Mouse (Mus musculus) layer of hippocampus, postnatal 14 days (tissue): Measurements from ENCODE around the gene Slc29a4. TPM values are rescaled to one million over a fixed set of nuclear protein-coding genes. Genes with fewer than 3 reads are reported as not detected.

Source experiments
- DNase-seq, 2 experiments: peaks; one replicate each; pipeline ENCODE4 v3.0.0; 2021 to 2022; ENCODE audit warnings: low spot score in 2 of 2, mixed read lengths in 1 of 2
- total RNA-seq, 2 experiments: library from RNA; stranded (reverse); gene quantifications; 2 replicates each; pipeline ENCODE4 v1.2.3; 2021

Gene Slc29a4
- total RNA-seq, 2 experiments from 2014 or later, result 68.0 to 83.3 TPM

DNA sequence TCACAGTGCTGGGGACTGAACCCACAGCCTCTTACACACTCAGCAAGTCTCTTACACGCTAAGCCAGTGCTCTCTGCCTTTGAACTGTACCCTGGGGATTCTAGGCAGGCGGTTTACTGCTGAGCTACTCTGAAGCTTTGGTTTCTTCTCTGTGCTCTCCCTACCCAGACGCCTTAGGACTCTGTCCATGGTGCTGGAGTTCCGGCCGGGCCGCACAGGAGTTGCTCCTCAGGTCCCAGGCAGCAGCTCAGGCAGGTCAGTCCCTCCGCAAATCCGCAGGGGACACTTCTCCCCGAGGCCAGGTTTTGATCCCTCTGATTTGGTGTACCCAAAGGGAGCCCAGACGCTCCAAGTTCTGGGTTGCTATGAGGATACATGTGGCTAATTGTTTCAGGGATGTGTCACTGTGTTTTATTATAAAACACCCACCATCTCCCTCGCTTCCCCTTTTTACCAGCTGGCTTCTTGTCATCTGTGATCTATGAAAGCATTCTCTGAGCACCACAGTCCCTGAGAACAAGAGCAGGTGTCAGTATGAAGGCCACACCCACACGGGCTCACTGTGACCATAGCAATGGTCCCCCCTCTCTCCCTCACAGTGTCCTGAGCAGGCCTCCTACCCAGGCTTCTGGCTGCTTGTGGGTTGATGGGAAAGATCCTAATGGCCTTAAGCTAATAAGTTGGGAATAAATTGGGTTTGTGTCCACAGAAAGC is 2.5 kb downstream of the Slc29a4 start:
- peak; percentile 42 to 66 for DNase-seq

DNA sequence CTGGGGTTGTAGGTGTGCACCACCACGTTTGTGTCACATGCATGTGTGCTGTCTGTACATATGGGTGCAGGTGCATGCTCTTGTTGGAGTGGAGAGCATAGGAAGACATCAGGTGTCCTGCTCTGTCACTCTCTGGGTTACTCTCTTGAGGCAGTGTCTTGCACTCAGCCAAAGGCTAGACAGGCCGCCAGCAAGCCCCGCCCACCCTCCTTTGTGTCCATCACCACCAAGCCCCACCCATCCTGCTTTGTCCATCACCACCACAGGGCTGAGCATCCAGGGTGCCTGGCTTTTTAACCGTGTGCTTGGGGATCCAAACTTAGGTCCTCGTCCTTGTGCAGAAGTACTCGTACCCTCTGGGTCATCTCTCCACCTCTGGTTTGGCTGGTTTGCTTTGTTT is 3.9 kb downstream of the Slc29a4 start:
- DNase-seq, result no peak

DNA sequence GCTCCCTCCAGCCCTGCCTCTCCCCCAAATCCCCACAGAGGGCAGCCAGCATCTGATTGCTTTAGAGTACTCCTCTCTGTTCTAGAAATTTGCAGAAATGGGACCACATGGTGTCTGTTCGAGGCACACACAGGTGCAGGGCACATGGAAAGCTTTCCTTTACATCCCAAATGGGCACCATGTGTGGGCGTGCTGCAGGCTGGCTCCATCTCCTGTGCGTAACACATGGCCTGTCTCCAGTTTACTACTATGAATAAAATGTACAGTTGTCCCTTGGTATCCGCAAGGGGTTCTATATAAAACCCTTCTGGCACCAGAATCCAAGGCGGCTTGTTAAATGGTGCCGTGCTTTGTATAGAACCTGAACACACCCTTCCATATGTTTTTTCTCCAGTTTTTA is 4.6 kb downstream of the Slc29a4 start:
- peak in 1 of 2 experiments; percentile 33 for DNase-seq

DNA sequence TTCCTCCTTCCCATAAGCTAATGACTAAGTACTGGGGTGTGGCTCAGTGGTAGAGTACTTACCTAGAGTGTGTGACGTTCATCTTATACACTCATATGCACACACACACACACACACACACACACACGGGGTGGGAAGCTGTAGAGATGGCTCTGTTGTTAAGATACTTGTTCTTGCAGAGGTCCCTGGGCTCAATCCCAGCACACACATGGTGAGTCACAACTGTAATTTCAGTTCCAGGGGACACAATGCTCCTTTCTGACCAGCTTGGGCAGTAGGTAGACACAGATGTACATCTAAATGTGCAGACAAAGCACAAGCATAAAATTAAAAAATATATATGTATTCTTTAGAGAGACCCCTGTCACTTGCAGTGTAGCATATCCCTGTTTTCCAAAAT is 5.4 kb downstream of the Slc29a4 start:
- no peak for DNase-seq

DNA sequence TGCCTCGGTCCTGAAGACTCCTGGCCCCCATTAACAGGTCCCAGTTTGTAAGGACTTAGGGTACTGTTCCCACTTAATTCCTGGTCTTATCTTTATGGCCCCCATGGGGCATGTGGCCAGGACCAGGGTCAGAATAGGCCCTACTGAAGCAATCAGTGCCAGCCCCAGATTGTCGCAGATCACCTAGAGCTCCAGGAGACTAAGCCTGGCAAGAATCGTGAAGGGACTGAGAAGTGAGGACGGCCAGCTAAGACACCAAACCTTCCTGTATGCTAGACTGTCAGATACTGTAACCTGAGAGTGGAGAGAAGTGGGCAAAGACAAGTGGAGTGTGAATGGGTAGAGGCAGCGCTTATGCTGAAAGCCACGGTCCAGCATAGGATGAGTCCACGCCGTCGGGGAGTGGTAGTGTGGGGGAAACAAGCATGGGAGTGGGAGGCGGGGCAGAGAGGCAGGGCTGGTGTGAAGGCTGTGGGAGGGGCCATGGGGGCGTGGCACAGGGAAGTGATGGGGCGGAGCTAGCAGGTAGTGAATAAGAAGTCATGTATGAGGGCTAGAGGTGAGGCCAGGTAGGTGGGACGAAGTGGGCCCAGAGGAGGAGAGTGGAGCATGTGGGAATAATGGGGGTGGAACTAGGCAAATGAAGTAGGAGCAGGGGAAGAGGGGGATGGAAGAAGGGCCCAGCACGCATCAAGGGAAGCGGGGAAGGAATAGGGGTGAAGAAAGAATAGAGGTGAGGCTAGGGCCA is 8.7 kb downstream of the Slc29a4 start:
- DNase-seq, result no peak

DNA sequence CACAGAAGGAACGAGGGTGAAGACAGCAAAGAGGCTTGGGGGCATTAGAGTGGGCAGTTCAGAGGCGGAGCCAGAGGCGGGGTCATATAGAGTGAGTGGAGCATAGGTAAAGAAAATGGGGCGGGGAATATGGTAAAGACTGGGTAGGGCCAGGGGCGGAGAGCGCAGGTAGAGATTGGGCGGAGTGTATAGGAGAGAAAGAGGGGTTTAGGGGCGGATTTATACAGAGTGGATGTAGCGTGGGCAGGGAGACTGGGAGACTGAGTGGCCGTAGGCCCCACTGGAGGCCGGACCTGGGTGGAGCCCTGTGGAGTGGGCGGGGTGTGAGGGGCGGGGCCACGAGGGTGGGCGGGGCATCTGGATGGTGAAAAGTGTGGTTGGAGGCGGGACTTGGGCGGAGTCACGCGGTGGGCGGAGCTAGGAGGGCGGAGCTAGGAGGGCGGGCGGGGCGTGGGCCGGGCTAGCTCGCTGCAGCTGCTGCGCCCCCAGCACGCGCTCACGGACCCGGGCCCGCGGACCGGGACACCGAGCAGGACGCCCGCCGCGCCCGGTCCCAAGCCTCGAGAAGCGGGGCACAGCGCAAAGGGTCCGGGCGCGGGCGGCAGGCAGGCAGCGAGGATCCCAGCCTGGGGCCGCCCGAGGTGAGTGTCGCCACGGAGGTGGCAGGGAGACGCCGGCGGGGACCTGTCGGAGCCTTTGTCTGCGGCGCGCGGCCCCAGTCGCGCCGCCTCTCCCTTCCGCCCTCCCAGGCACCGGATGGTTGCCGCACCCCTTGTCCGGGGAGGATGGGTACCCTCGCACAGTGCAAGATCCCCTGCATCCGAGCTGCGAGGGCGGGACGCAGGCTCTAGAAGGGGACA is 9.6 kb downstream of the Slc29a4 start:
- peak in 1 of 2 experiments; percentile 60 for DNase-seq

DNA sequence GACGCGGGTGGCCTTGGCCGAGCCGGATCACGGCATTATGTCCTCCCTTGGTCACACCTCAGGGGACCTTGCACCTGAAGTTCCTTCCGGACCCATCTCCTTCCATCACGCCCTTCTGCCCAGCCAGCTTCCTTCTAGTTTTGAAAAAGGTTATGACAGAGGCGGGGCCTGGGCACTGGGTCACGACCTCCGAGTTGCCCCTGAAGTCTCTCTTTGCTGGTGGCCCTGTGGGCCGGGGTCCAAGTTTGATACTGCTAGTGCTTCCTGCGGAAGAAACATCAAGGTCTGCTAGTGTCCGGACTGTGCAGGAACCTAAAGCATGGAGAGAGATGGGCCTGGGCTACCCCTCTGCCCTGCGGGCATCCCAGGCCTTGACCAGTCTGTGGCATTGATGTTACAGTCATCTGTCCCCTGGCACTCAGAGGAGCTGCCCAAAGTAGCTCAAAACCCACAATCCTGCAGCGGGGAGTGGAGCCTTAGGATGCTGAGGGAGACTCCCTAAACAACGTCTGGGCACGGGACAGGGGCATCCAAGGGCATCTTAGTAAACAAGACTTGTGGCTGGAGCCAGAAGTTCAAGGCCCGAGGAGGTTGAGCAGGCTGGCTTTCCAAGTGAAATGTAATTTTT is 10.3 kb downstream of the Slc29a4 start:
- DNase-seq, result no peak

DNA sequence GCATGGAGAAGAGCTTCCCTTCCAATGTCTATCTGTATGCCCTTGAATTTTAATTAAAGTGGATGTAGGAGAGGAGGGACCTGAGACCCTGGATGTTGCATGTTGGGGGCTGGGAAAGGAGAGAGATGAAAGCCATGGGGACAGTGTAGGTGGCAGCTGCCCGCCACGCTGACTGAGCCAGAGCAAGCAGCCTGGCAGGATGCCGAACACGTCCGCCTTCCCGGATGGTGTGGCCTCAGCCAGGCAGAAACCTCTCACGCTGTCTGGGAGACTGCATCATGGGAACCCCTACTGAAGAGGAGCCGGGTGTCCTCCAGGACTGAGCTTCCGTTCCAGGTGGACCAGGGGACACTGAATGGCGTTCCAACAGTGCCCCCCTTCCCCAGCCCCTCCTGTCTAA is 11.3 kb downstream of the Slc29a4 start:
- peak; percentile 54 to 74 for DNase-seq

DNA sequence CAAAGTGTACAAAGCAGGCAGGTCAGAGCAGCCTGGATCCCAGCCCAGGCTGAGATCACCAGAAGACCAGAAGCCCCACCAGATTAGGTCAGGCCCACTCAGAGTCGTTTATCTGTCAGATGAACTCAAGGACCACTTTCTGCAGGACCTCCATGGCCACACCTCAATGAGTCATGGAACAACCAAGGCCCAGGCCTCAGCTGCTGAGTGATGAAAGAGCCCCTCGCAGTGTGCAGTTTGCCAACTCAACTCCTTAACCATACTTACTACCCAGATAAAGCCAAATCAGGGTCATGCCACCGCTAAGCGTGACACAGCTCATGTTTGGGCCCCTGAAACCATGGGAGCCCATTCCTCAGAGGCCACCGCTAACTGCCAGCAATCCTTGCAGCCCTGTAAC is 15.4 kb downstream of the Slc29a4 start:
- DNase-seq, result no peak

DNA sequence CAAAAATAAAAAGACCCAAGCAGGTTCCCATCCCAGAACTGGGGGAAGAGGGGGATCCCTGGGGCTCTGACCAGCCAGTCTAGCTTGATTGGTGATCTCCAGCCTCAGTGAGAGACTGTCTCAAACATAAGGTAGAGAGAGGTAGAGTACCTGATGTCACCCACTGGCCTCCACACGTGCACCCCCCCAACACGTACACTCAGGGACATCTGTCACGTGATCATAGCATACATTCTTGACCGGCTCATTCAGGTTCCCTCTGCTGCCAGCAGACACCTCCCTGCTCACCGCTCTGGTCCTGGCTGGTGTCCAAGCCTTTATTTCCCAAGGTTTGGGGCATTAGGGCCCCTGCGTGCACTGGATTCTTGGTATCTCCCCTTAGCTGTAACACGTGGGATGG is 17.1 kb downstream of the Slc29a4 start:
- no peak for DNase-seq

DNA sequence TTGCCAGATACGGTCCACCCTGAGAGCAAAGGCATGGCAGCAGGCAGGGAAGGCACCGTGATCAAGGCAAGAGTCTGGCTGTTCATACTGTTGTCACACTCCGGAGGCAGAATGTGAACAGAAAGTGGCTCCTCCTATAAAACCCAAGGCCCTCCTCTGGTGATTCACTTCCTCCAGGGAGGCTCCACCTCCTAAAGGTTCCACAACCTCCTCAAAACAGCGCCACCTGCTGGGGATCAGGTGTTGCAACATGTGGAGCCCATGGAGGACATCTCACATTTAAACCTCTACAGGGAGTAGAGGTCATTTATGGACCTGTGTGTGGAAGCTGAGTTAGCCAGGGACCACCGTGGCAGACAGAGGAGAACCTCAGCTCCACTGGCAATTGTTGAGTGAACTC is 20.1 kb downstream of the Slc29a4 start:
- DNase-seq, result no peak

DNA sequence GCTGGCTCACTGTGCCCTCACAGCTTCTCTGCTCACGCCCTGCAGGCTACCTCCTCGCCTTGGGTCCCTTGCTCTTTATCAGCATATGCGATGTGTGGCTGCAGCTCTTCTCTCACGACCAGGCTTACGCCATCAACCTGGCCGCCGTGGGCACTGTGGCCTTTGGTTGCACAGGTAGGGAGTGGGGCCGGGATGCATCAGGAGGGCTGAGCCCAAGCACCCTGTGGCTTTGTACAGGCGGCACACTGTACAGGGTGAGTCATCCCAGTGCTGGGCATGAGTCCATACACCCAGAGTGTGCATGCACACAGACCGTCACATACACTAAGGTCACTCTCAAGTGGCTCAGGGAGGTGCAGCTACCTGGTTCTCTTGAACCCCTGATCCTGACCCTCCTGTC is 21.7 kb downstream of the Slc29a4 start:
- DNase-seq, result no peak

DNA sequence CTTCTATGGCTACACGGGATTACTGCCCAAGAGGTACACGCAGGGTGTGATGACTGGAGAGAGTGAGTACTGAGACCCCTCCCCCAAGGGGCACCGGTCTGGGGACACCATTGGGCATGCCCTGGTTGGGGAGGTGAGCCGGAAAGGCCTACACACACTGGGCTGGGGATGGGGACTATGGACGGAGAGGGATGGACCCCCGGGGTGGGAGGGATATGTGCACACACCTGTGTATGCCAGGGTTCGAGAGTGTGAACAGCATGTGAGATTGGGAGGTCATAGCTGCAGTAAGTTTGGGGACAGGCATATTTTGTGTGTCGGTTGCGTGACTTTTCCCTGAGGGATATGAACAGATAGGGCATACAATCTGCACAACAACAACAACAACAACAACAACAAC is 22.7 kb downstream of the Slc29a4 start:
- no peak for DNase-seq

DNA sequence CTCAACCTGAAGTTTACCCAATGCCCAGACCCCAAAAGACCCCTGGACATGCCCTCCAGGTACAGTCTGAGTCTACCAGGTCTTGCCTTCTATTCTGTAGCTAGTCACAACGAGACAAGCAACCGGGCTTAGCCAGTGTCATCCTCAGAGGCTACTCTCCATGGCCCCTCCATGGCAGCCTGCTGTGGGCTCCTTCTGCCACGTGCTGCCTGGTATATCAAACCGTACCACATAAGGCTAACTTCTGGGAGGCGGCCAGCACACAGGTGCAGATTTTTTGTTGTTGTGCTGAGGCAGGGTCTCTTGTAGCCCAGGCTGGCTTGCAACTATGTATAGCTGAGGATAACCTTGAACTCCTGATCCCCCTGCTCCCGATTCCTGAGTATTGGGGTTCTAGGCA is 23.7 kb downstream of the Slc29a4 start:
- no peak for DNase-seq

DNA sequence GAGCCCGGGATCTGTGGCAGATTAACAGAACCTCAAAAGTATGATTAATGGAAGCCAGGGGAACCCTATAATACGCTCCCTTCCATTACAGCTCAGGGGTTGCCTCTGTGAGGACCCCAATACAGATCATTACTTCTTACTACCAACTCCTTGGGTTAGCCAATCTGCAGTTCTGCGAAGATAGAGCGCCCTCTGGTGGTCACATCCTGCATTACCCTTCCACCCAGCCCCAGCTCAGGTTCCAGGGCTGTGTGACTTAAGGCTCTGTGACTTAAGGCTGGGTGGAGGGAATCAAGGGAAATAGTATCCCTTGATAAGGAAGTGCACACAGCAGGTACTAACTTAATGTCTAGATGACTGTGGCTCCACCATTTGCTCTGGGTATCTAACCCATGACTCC is 25.7 kb downstream of the Slc29a4 start:
- DNase-seq, result peak; percentile 81 to 82

DNA sequence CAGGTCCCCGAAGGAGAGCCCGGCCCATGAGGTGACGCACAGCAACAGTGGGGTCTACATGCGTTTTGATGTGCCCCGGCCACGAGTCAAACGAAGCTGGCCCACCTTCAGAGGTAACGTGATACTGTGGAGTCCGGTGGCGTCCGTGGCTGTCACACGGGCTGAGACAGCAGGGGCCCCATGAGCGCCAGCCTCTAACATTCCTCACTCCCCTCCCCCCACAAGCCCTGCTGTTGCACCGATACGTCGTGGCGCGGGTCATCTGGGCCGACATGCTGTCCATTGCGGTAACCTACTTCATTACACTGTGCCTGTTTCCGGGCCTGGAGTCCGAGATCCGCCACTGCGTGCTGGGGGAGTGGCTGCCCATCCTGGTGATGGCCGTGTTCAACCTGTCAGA is 26.2 kb downstream of the Slc29a4 start:
- DNase-seq, result no peak

DNA sequence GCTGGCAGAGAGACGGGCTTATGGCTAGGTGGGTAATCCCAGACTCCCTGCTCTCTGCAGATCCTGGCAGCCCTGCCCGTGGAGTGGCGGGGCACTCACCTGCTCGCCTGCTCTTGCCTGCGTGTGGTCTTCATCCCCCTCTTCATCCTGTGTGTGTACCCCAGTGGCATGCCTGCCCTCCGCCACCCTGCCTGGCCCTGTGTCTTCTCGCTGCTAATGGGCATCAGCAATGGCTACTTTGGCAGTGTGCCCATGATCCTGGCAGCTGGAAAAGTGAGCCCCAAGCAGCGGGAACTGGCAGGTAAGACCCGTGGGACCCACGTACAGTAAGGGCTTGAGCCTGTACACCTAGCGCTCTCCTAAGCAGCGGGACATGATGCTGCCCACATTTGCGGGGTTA is 27.6 kb downstream of the Slc29a4 start:
- no peak for DNase-seq

DNA sequence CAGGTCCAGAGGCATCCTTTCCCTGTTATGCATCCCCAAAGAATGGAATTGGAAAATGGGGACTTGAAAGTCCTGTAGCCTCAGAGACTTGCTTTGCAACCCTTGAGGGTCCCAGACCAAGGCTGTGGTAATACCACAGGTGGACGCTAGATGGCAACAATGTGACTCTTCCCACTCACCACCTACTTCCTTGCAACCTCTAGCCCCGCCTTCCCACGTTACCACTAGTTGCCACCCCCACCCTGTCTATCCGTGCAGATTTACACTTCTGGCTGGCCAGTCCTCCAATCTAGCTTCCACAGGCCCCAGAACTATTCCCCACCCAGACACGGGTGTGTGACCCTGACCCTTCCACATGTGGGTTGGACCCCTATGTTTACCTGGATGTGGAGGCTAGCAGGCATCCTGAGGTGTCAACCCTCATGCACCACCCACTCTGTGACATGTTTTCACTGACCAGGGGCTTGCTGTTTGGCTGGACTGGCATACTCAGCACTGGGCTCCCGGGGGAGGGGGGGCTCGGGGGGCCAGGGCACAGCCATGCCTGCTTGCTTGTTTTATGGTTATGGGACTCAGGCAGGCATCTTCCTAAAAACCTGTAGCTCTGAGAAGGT is 31.3 kb downstream of the Slc29a4 start:
- DNase-seq, result peak; percentile 61 to 65

DNA sequence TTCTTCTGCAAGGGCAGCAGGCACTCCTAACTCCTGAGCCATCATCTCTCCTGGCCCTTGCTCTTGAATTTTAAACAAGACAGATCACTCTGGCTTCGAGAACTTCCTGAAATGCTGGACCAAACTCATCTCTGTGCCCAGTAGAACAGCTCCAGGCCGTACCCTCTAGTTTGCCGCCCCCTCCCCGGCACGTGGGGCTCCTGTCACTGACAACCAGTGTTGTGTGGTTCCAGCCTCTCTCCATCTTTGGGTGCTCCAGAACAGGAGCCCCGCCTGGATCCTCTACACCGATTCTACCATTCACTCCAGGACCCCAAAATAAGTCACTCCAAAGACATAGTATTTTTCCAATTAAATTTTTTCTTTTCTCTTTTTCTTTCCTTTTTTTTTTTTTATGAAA is 32.0 kb downstream of the Slc29a4 start:
- no peak for DNase-seq

DNA sequence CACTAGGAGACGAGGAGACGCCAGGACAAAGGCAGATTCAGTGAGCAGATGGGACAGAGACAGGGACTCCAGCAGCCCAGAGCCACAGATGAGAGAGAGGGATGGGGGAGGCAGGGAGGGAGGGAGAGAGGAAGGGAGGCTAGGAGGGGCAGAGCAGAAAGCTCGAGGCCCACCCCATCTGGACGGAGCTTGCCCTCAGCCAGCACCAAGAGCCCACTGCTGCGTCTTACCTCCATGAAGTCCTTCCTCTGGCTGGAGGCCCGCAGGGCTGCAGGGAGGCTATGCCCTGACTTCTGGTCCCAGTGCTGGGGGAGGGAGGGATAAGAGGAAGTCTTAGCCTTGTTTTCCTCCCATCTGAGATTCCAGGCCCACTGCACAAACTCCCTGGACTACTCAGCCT is 34.4 kb downstream of the Slc29a4 start:
- DNase-seq, result no peak

DNA sequence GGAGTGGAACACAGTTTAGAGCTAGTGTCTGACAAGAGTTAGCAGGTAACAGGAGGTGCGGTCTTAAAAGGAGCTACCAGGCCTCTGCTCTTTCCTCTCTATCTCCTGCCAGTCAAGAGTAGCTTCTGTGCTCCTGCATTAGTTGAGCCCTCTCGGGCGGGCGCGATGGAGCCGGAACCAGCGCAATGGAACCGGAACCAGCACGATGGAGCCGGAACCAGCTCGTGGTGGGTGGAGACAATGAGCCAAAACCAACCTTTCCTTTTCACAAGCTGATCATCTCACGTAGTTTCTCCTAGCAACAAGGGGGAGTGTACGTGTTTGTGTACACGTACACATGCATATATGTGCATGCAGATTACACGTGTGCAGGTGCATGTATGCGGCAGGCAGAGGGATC is 36.0 kb downstream of the Slc29a4 start:
- DNase-seq, result no peak
